Mouse (Mus musculus) thymus, postnatal 36 days (tissue): ENCODE results near the gene Ascc1.
"Not testable (repeated sequence)": the region's sequence is repeated elsewhere in the genome, so short reads cannot be mapped to it uniquely, and the experiment has no call there.

Source experiments
- DNase-seq, 2 experiments: peaks; one replicate each; pipeline ENCODE4 v3.0.0; 2022; ENCODE audit warnings: mixed read lengths in 2 of 2

Ascc1 gene

DNA sequence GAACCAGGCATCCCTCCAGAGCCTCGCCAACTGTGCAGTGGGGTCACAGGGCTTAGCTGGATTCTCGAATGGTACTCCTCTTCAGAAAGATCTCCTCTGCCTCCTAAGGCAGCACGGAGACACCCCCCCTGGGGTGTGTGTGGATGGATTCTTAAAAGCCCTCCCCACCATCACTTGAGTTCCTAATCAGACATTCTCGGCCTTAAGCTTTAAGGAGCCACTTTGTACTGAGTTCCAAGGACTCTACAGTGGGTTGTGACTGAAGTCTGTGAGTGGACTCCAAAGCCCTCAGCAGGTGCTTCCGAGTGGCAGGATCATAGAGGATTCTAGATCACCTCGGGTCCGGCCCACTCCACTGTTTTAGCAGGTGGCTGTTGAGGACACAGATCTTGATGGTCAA is 115.9 kb downstream of the Ascc1 start:
- DNase-seq: no peak

GRCm38 (mm10) chr10:60120630-60121029 is 118.0 kb downstream of the Ascc1 start:
- DNase-seq: no peak

GRCm38 (mm10) chr10:60124078-60124477 is 121.5 kb downstream of the Ascc1 start:
- DNase-seq: peak; percentile 19 to 32

- DNase-seq: peak in 1 of 2 experiments; percentile 28
These were observed 123.1 kb downstream of the Ascc1 start for GRCm38 (mm10) chr10:60125529-60126327.

GRCm38 (mm10) chr10:60128287-60128686 is 125.7 kb downstream of the Ascc1 start:
- no peak for DNase-seq

DNA sequence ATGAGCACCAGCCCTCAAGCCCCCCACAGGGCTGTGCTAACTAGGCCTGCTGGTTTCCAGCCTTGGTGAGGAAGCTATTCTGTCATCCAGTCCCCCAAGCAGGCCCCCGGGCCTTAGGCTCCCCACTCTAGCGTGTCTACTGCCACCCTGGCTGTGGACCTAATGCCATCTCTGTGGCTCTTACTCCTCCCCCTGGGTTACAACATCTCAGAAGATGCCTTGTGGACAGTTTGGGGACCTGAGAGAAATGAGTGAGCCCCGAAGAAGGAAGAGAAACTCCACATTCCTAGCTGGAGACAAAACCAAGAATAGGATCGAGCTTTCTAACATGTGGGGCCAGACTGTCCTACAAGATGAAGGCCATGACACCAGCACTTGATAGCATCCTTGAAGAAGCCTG is 127.9 kb downstream of the Ascc1 start:
- DNase-seq: no peak

GRCm38 (mm10) chr10:60133501-60133900 is 130.9 kb downstream of the Ascc1 start:
- DNase-seq: no peak

GRCm38 (mm10) chr10:60134201-60134600 is 131.6 kb downstream of the Ascc1 start:
- no peak for DNase-seq

DNA sequence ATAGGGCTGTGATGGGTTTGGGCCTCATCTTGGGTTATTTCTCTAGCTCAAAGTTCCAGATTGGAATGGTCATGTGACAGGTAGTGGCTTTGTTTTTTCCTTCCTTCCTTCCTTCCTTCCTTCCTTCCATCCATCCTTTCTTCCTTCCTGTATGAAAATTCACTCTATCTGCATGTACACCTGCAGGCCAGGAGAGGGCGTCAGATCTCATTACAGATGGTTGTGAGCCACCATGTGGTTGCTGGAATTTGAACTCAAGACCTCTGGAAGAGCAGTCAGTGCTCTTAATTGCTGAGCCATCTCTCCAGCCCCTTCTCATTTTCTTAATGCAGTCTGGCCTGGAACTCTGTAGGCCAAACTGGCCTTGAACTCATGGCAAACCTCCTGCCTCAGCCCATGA is 133.4 kb downstream of the Ascc1 start:
- DNase-seq: not testable (repeated sequence)

- DNase-seq: no peak
These were observed 134.3 kb downstream of the Ascc1 start for GRCm38 (mm10) chr10:60136935-60137334.

DNA sequence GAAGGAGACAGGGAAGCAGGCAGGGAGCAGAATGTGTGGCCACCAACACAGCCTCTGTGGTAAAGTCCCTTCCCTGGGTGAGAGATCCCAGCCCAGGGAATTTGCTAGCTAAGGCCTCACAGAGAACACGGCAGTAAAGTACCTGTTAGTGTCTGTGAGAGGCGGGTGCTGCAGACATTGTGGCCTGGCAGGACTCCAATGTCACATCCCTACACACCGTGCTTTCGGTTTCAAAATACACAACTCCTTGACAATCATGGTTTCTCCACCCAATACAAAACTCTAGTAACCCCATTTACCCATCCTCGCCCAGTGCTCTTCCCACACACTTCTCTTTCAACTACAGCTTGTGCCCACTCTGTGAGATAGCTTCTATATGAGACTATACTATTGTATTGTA is 136.1 kb downstream of the Ascc1 start:
- DNase-seq: no peak

- DNase-seq: no peak
These were observed 138.1 kb downstream of the Ascc1 start for GRCm38 (mm10) chr10:60140751-60141150.

GRCm38 (mm10) chr10:60141656-60142160 is 139.1 kb downstream of the Ascc1 start:
- no peak for DNase-seq

GRCm38 (mm10) chr10:60147510-60148047 is 145.0 kb downstream of the Ascc1 start:
- not testable (repeated sequence) for DNase-seq

DNA sequence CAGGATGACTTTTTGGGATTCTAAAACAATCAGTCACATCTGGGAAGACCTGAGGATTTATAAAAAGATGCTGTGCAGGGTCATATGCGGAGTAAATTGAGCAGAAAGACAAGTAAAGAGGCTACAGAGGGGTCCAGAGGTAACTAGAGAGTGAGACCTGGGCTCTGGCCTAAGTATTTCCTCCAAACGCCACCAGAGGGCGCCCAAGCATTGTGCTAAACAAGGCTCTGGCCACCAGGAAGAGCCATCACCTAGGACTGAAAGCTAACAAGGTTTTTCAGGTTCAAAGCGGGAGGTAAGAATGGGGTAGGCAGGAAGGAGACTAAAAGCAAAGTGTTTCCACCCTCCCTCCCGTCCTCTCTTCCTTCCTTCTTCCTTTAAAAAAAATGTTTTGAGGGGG is 145.5 kb downstream of the Ascc1 start:
- DNase-seq: peak; percentile 82 to 83
